Mouse (Mus musculus) CH12.LX (cell line): Measurements from ENCODE around the gene Bmp8b.

Experiments
- CHD1 ChIP-seq: IDR thresholded peaks from 2 replicates; pipeline ENCODE4 v1.6.1; 2012; ENCODE audit warnings: low read depth, low read length, improper control_type of control experiment, inconsistent platforms
- CHD2 ChIP-seq: IDR thresholded peaks from 2 replicates; pipeline ENCODE4 v1.6.1; 2011; ENCODE audit warnings: low read length, improper control_type of control experiment
- CTCF ChIP-seq, 2 experiments: IDR thresholded peaks in 1 of 2; conservative IDR thresholded peaks in 1 of 2; 2 replicates each; pipeline ENCODE4 v1.5.1; 2011 to 2012; ENCODE audit warnings: low read depth in 2 of 2, low read length in 2 of 2, improper control_type of control experiment in 1 of 2, inconsistent platforms in 1 of 2, mild to moderate bottlenecking in 1 of 2, moderate library complexity in 1 of 2
- ELF1 ChIP-seq: IDR thresholded peaks from 2 replicates; pipeline ENCODE4 v1.6.1; 2014; ENCODE audit warnings: low read depth, mild to moderate bottlenecking, inconsistent platforms, low read length, improper control_type of control experiment
- HCFC1 ChIP-seq: IDR thresholded peaks from 2 replicates; pipeline ENCODE4 v1.6.1; 2012; ENCODE audit warnings: low read depth, mild to moderate bottlenecking, inconsistent platforms, low read length, improper control_type of control experiment
- MAFK ChIP-seq: IDR thresholded peaks from 2 replicates; pipeline ENCODE4 v1.6.1; 2011; ENCODE audit warnings: low read length, improper control_type of control experiment; ENCODE audit not compliant: insufficient replicate concordance
- MEF2A ChIP-seq: IDR thresholded peaks from 2 replicates; pipeline ENCODE4 v1.6.1; 2014; ENCODE audit warnings: low read depth, mild to moderate bottlenecking, inconsistent platforms, low read length, improper control_type of control experiment, borderline replicate concordance
- NRF1 ChIP-seq: IDR thresholded peaks from 2 replicates; pipeline ENCODE4 v1.6.1; 2014; ENCODE audit warnings: low read depth, mild to moderate bottlenecking, inconsistent platforms, low read length, improper control_type of control experiment, moderate library complexity
- POLR2A ChIP-seq: IDR thresholded peaks from 2 replicates; pipeline ENCODE4 v1.6.1; 2011; ENCODE audit warnings: low read depth, mild to moderate bottlenecking, improper control_type of control experiment, low read length
- ZNF384 ChIP-seq: IDR thresholded peaks from 2 replicates; pipeline ENCODE4 v1.6.1; 2012; ENCODE audit warnings: low read depth, low read length, improper control_type of control experiment, inconsistent platforms

- TF ChIP-seq MEF2A: no peak
- no peak for TF ChIP-seq HCFC1
- TF ChIP-seq CTCF (conservative IDR thresholded peaks at IDR 0.05 in 1 of 2, IDR thresholded peaks at IDR 0.05 in 1 of 2; ENCODE audit: low read depth in 2 of 2, low read length in 2 of 2): no peak
- TF ChIP-seq POLR2A: no peak
- TF ChIP-seq MAFK: no peak
- no peak for TF ChIP-seq CHD1
- TF ChIP-seq NRF1: no peak
- TF ChIP-seq ELF1: no peak
- TF ChIP-seq ZNF384: no peak
- no peak for TF ChIP-seq CHD2
These were observed 21.7 kb downstream of the Bmp8b start for GRCm38 (mm10) chr4:123126626-123127025.
